Mouse (Mus musculus) ovary, postnatal 36 days (tissue): ENCODE measurements around the gene Cd34.
A peak's percentile ranks its signal among the peaks of the same experiment; 100 is the strongest.

Source experiments
- DNase-seq: peaks from one replicate; pipeline ENCODE4 v3.0.0; 2022; ENCODE audit warnings: low spot score, mixed read lengths

Gene Cd34

GRCm38 (mm10) chr1:194938715-194939114 lies at the start of gene Cd34:
TSS of gene Cd34 (plus strand) at chr1:194938819.
- peak; percentile 69 for DNase-seq

GRCm38 (mm10) chr1:194894513-194894912 lies 44.1 kb upstream of the Cd34 start:
- DNase-seq = no peak

- DNase-seq = no peak
These were observed 43.3 kb upstream of the Cd34 start for GRCm38 (mm10) chr1:194895287-194895686.

- no peak for DNase-seq
These were observed 37.5 kb upstream of the Cd34 start for GRCm38 (mm10) chr1:194901075-194901474.

- no peak for DNase-seq
These were observed 36.8 kb upstream of the Cd34 start for GRCm38 (mm10) chr1:194901826-194902225.

- no peak for DNase-seq
These were observed 29.7 kb upstream of the Cd34 start for GRCm38 (mm10) chr1:194908956-194909355.

- no peak for DNase-seq
These were observed 12.8 kb upstream of the Cd34 start for GRCm38 (mm10) chr1:194925753-194926350.

GRCm38 (mm10) chr1:194927887-194928286 lies 10.7 kb upstream of the Cd34 start:
- DNase-seq = no peak

- no peak for DNase-seq
These were observed 9.2 kb upstream of the Cd34 start for GRCm38 (mm10) chr1:194929275-194929971.

GRCm38 (mm10) chr1:194929972-194930355 lies 8.7 kb upstream of the Cd34 start:
- no peak for DNase-seq

GRCm38 (mm10) chr1:194930706-194931105 lies 7.9 kb upstream of the Cd34 start:
- no peak for DNase-seq

- DNase-seq = no peak
These were observed 3.3 kb upstream of the Cd34 start for GRCm38 (mm10) chr1:194935351-194935750.

- DNase-seq = no peak
These were observed 2.9 kb downstream of the Cd34 start for GRCm38 (mm10) chr1:194941528-194941927.

GRCm38 (mm10) chr1:194942912-194943311 lies 4.3 kb downstream of the Cd34 start:
- DNase-seq = no peak

- DNase-seq = no peak
These were observed 4.9 kb downstream of the Cd34 start for GRCm38 (mm10) chr1:194943485-194943884.

- DNase-seq = no peak
These were observed 6.8 kb downstream of the Cd34 start for GRCm38 (mm10) chr1:194945382-194945781.

GRCm38 (mm10) chr1:194946467-194946866 lies 7.8 kb downstream of the Cd34 start:
- no peak for DNase-seq

GRCm38 (mm10) chr1:194950913-194951312 lies 12.3 kb downstream of the Cd34 start:
- peak; percentile 20 for DNase-seq

GRCm38 (mm10) chr1:194952891-194953290 lies 14.3 kb downstream of the Cd34 start:
- DNase-seq = no peak

- DNase-seq = no peak
These were observed 16.1 kb downstream of the Cd34 start for GRCm38 (mm10) chr1:194954694-194955093.

- no peak for DNase-seq
These were observed 17.1 kb downstream of the Cd34 start for GRCm38 (mm10) chr1:194955749-194956148.

GRCm38 (mm10) chr1:194957021-194957420 lies 18.4 kb downstream of the Cd34 start:
- DNase-seq = no peak

GRCm38 (mm10) chr1:194962181-194962580 lies 23.6 kb downstream of the Cd34 start:
- peak; percentile 68 for DNase-seq

- no peak for DNase-seq
These were observed 24.1 kb downstream of the Cd34 start for GRCm38 (mm10) chr1:194962712-194963111.
